Mouse (Mus musculus): ENCODE results near the gene Stx16.

- TF ChIP-seq GATA1 (IDR thresholded peaks at IDR 0.05; ENCODE audit: low read length) (no peak), TAL1 (IDR thresholded peaks at IDR 0.05; ENCODE audit: low read length) (no peak)
These were observed 18.4 kb upstream of the Stx16 start for GRCm38 (mm10) chr2:174057730-174058129.

All from erythroblast, embryonic 14.5 days (primary cell).